Mouse (Mus musculus): Measurements from ENCODE around the gene 4930432K21Rik.

GRCm38 (mm10) chr8:84192555-84192954 is 44.7 kb downstream of the 4930432K21Rik start:
- TF ChIP-seq POLR2A (IDR thresholded peaks at IDR 0.05; ENCODE audit: low read depth, low read length), result no peak
- TF ChIP-seq CTCF (IDR thresholded peaks at IDR 0.05; ENCODE audit: extremely low read depth, insufficient read depth, insufficient read length, insufficient replicate concordance), result no peak
